Mouse (Mus musculus) MEL (cell line): ENCODE measurements at regions not wholly inside any gene's neighbourhood (a gene's known extent, or its start where the extent isn't known, plus 50 kb on each side); places are given as distances from the start of the nearest gene placed in this dataset.

Experiments used
- CHD1 ChIP-seq: IDR thresholded peaks from 2 replicates; pipeline ENCODE4 v1.6.1; 2012; ENCODE audit warnings: low read depth, mild to moderate bottlenecking, inconsistent platforms, low read length, improper control_type of control experiment
- ELF1 ChIP-seq: IDR thresholded peaks from 2 replicates; pipeline ENCODE4 v1.6.1; 2014; ENCODE audit warnings: low read depth, mild to moderate bottlenecking, inconsistent platforms, low read length, improper control_type of control experiment, moderate library complexity
- EP300 ChIP-seq, 2 experiments: IDR thresholded peaks; 2 replicates each; pipeline ENCODE4 v1.6.1; 2011; ENCODE audit warnings: improper control_type of control experiment in 2 of 2, low read length in 2 of 2, low read depth in 1 of 2, mild to moderate bottlenecking in 1 of 2
- NRF1 ChIP-seq: IDR thresholded peaks from 2 replicates; pipeline ENCODE4 v1.6.1; 2014; ENCODE audit warnings: low read depth, mild to moderate bottlenecking, inconsistent platforms, low read length, improper control_type of control experiment, moderate library complexity; ENCODE audit not compliant: poor library complexity, insufficient read depth, severe bottlenecking

- no peak for TF ChIP-seq ELF1
- no peak for TF ChIP-seq CHD1
- TF ChIP-seq EP300 (IDR thresholded peaks at IDR 0.05; ENCODE audit: low read depth in 1 of 2, low read length in 2 of 2): no peak
- no peak for TF ChIP-seq NRF1
Measured at GRCm38 (mm10) chr10:95059078-95059477, 114.4 kb upstream of the Plxnc1 start.
